Comparison of ENCODE assay signal across 26 mouse cellular contexts in genomic region chr19:3838931-3839330, GRCm38 (mm10). TPM values are rescaled to one million over a fixed set of nuclear protein-coding genes. Genes with fewer than 3 reads are reported as not detected.
DNase-seq lines count a peak whose midpoint lies in the region; ATAC-seq and TF ChIP-seq lines count a peak whose summit lies in the region.
"Had no signal": no experiment of that assay in that cellular context is flagged by ENCODE, and none has a peak within 500 bp of the region (broad histone marks: within the 10 kb centered on the region; RNA-seq: fewer than 3 reads in every experiment).

No protein-coding gene starts in this region.

- peaks cover 5% of the 10 kb centered on the region; the same call in 1 of the 2 replicates for H3K4me1 ChIP-seq in lung, postnatal 0 days (ENCODE audit: insufficient read depth, low read depth, low read length)
- H3K4me1 ChIP-seq: forebrain, embryonic 13.5 days; hindbrain, embryonic 13.5 days had no signal

- in situ Hi-C loops in Patski (cut with MboI; ENCODE audit: low pct_unique_long_range_greater_than_20kb): no loop called here

- H3K4me2 ChIP-seq in lung, postnatal 0 days (replicated peaks; ENCODE audit: low read depth, low read length): no peak overlapping the region
- H3K4me2 ChIP-seq: embryonic facial prominence, embryonic 13.5 days; forebrain, embryonic 13.5 days; heart, embryonic 11.5 days; hindbrain, embryonic 13.5 days had no signal

- no peaks in the 10 kb centered on the region for H3K9me3 ChIP-seq in lung, postnatal 0 days (ENCODE audit: low read length)
- H3K9me3 ChIP-seq: embryonic facial prominence, embryonic 10.5 days; embryonic facial prominence, embryonic 13.5 days; forebrain, embryonic 10.5 days; forebrain, embryonic 13.5 days; G1E; hindbrain, embryonic 10.5 days; hindbrain, embryonic 13.5 days had no signal

- peak overlapping the region; percentile 91 for H3K27ac ChIP-seq in lung, postnatal 0 days (ENCODE audit: low read length)
- H3K27ac ChIP-seq: embryonic facial prominence, embryonic 10.5 days; embryonic facial prominence, embryonic 13.5 days; forebrain, embryonic 10.5 days; forebrain, embryonic 13.5 days; hindbrain, embryonic 10.5 days; hindbrain, embryonic 13.5 days had no signal

- no peaks in the 10 kb centered on the region for H3K79me3 ChIP-seq in C2C12 (ENCODE audit: low read depth)

- no peaks in the 10 kb centered on the region for H3K36me3 ChIP-seq in lung, postnatal 0 days (ENCODE audit: insufficient read depth, low read length)
- H3K36me3 ChIP-seq in C2C12 (ENCODE audit: control insufficient read depth, insufficient read depth): no peaks in the 10 kb centered on the region
- H3K36me3 ChIP-seq: embryonic facial prominence, embryonic 10.5 days; embryonic facial prominence, embryonic 13.5 days; forebrain, embryonic 10.5 days; G1E; hindbrain, embryonic 10.5 days; hindbrain, embryonic 13.5 days had no signal

- no peak for TF ChIP-seq EP300 in lung, postnatal 0 days (IDR thresholded peaks at IDR 0.05)

- WGBS in lung, postnatal 0 days: 66% methylated on average over 3 of the region's 3 CpGs

- ATAC-seq in lung, postnatal 0 days: no peak
- ATAC-seq in Patski: no peak
- ATAC-seq: activated CD4-positive, CD25-positive, alpha-beta regulatory T cell, adult 4 months; forebrain, embryonic 13.5 days; forebrain, embryonic 16.5 days; hindbrain, embryonic 16.5 days had no signal

- no peaks in the 10 kb centered on the region for H3K27me3 ChIP-seq in lung, postnatal 0 days (replicated peaks; ENCODE audit: insufficient read depth, low read length)
- H3K27me3 ChIP-seq in C2C12 (ENCODE audit: control insufficient read depth, insufficient read depth, insufficient read length) (no peaks in the 10 kb centered on the region), Patski (no peaks in the 10 kb centered on the region)
- H3K27me3 ChIP-seq: embryonic facial prominence, embryonic 13.5 days; forebrain, embryonic 13.5 days; hindbrain, embryonic 13.5 days had no signal

- no peak for TF ChIP-seq CTCF in lung, postnatal 0 days (IDR thresholded peaks at IDR 0.05)
- TF ChIP-seq CTCF in C2C12 (IDR thresholded peaks at IDR 0.05; ENCODE audit: control insufficient read depth, insufficient read depth, insufficient read length): no peak
- TF ChIP-seq CTCF in Patski (IDR thresholded peaks at IDR 0.05): no peak

- POLR2A ChIA-PET in Patski (lab: Charles Lee): interaction anchor here (0.6 to 1.8 kb wide), 3 partner anchors 11 to 28 kb away, joined by 3 to 9 read pairs (median 5); no protein-coding TSS in a partner anchor

- no peak overlapping the region for H3K4me3 ChIP-seq in lung, postnatal 0 days (ENCODE audit: low read depth, low read length)
- H3K4me3 ChIP-seq in C2C12 (ENCODE audit: insufficient read depth, poor library complexity, severe bottlenecking): no peak overlapping the region
- H3K4me3 ChIP-seq: embryonic facial prominence, embryonic 10.5 days; embryonic facial prominence, embryonic 13.5 days; forebrain, embryonic 10.5 days; forebrain, embryonic 13.5 days; hindbrain, embryonic 10.5 days; hindbrain, embryonic 13.5 days had no signal

- H3K79me2 ChIP-seq in C2C12 (ENCODE audit: control insufficient read depth, insufficient read depth): no peaks in the 10 kb centered on the region

- CTCF ChIA-PET in Patski (lab: Charles Lee): interaction anchor here (1.0 kb wide), 1 partner anchor 10 kb away, joined by 3 read pairs; no protein-coding TSS in a partner anchor

- H3ac ChIP-seq in C2C12 (ENCODE audit: control insufficient read depth, insufficient read length, low read depth): no peak overlapping the region

- DNase-seq in lung, postnatal 0 days (ENCODE audit: low spot score): no peak
- DNase-seq in lung, postnatal 25 days (ENCODE audit: low spot score): no peak
- peak; percentile 34 for DNase-seq in Patski (ENCODE audit: low read depth, low spot score)
- no peak for DNase-seq in layer of hippocampus, adult 18-20 months (ENCODE audit: low spot score in 2 of 2)
- no peak for DNase-seq in layer of hippocampus, postnatal 25 days (ENCODE audit: extremely low spot score in 1 of 2, low spot score in 1 of 2)
- DNase-seq: adrenal gland, adult 8-10 months; adrenal gland, postnatal 25 days; cerebellum, adult 11-12 months; cerebellum, adult 8-10 months; cerebellum, postnatal 10 days; cerebellum, postnatal 36 days; embryo, embryonic 11 days; gastrocnemius, postnatal 10 days; gastrocnemius, postnatal 36 days had no signal

- no peak overlapping the region for H3K9ac ChIP-seq in lung, postnatal 0 days (replicated peaks; ENCODE audit: low read depth)
- H3K9ac ChIP-seq: embryonic facial prominence, embryonic 13.5 days; forebrain, embryonic 13.5 days; hindbrain, embryonic 13.5 days had no signal

TF ChIP-seq in C2C12, 6 proteins besides CTCF, POLR2A, EP300 and RAD21:
- TF ChIP-seq MAX (IDR thresholded peaks at IDR 0.05): peak; percentile 85
- TF ChIP-seq USF1 (IDR thresholded peaks at IDR 0.05; ENCODE audit: low read depth): peak; percentile 84
- no peak for TF ChIP-seq MYOG (IDR thresholded peaks at IDR 0.05; ENCODE audit: control insufficient read depth, extremely low read depth, insufficient read length)
- TF ChIP-seq CEBPB (IDR thresholded peaks at IDR 0.05; ENCODE audit: low read depth): peak; percentile 81
- TF ChIP-seq FOSL1 (IDR thresholded peaks at IDR 0.05; ENCODE audit: insufficient read depth, low read length, poor library complexity, severe bottlenecking): no peak

RNA-seq across cellular contexts. Expression of gene Chka, which starts 12.6 kb away (rescaled TPM):
- polyA plus RNA-seq in lung, postnatal 0 days (2015; fragmentation: Nextera tagmentation; extraction: Ambion mirVana): 65.9 and 68.1 TPM in 2 replicates
- 30.9 TPM for polyA plus RNA-seq in C2C12 (2012; fragmentation: generic; extraction: Trizol)
- 169 TPM for polyA plus RNA-seq in Patski (2021)
- total RNA-seq in layer of hippocampus, adult 18-20 months (2021): 100 to 1,000 TPM in 1 of 2 experiments, 10 to 100 TPM in 1; 85.8 to 106 TPM
- 10 to 100 TPM; 78.4 to 97.2 TPM for total RNA-seq in layer of hippocampus, postnatal 25 days (2021)
